ENCODE assay signal across 8 mouse cellular contexts in genomic region chr11:75486192-75486591, GRCm38 (mm10). TPM values are rescaled to one million over a fixed set of nuclear protein-coding genes. Genes with fewer than 3 reads are reported as not detected.
DNase-seq lines count a peak whose midpoint lies in the region; ATAC-seq lines count a peak whose summit lies in the region.

No protein-coding gene starts in this region.

- H3K4me1 ChIP-seq in liver, embryonic 11.5 days (replicated peaks; ENCODE audit: control insufficient read depth, insufficient read depth, low read length): peaks cover 6% of the 10 kb centered on the region
- peaks cover 18% of the 10 kb centered on the region for H3K4me1 ChIP-seq in forebrain, embryonic 15.5 days
- peaks cover 8% of the 10 kb centered on the region for H3K4me1 ChIP-seq in limb, embryonic 15.5 days
- peaks cover 10% of the 10 kb centered on the region for H3K4me1 ChIP-seq in stomach, embryonic 14.5 days (ENCODE audit: control insufficient read depth, insufficient read depth, low read length)

- H3K27me3 ChIP-seq in liver, embryonic 11.5 days (replicated peaks; ENCODE audit: control insufficient read depth, insufficient read depth, low read length): no peaks in the 10 kb centered on the region
- H3K27me3 ChIP-seq in forebrain, embryonic 15.5 days: no peaks in the 10 kb centered on the region; the same call in 1 of the 2 replicates
- H3K27me3 ChIP-seq in limb, embryonic 15.5 days: peaks cover 3% of the 10 kb centered on the region; the same call in 1 of the 2 replicates
- H3K27me3 ChIP-seq in stomach, embryonic 14.5 days (ENCODE audit: control insufficient read depth, insufficient read depth, low read length): no peaks in the 10 kb centered on the region

- peak overlapping the region; percentile 51 for H3K4me2 ChIP-seq in liver, embryonic 11.5 days
- peak overlapping the region; percentile 33 for H3K4me2 ChIP-seq in forebrain, embryonic 15.5 days (replicated peaks)
- H3K4me2 ChIP-seq in limb, embryonic 15.5 days: peak overlapping the region; percentile 22; the same call in 1 of the 2 replicates
- peak overlapping the region; percentile 28 for H3K4me2 ChIP-seq in stomach, embryonic 14.5 days (replicated peaks; ENCODE audit: low read depth, low read length)

- no peak overlapping the region for H3K9ac ChIP-seq in liver, embryonic 11.5 days (ENCODE audit: low read depth, low read length)
- H3K9ac ChIP-seq in forebrain, embryonic 15.5 days (replicated peaks): no peak overlapping the region
- no peak overlapping the region for H3K9ac ChIP-seq in limb, embryonic 15.5 days
- H3K9ac ChIP-seq in stomach, embryonic 14.5 days (replicated peaks; ENCODE audit: low read depth, low read length): no peak overlapping the region

- DNase-seq in liver, embryonic 11.5 days (ENCODE audit: low spot score): no peak
- DNase-seq in liver: no peak
- DNase-seq in ovary, adult 18-20 months (ENCODE audit: low spot score): no peak
- DNase-seq in testis, postnatal 14 days (ENCODE audit: low spot score): no peak
- DNase-seq in cerebellum, postnatal 36 days: no peak

- H3K9me3 ChIP-seq in liver, embryonic 11.5 days (ENCODE audit: control insufficient read depth, low read length): no peaks in the 10 kb centered on the region
- no peaks in the 10 kb centered on the region for H3K9me3 ChIP-seq in forebrain, embryonic 15.5 days
- H3K9me3 ChIP-seq in limb, embryonic 15.5 days: no peaks in the 10 kb centered on the region
- H3K9me3 ChIP-seq in stomach, embryonic 14.5 days (ENCODE audit: control insufficient read depth, low read depth, low read length): no peaks in the 10 kb centered on the region

- ATAC-seq in liver, embryonic 11.5 days (replicated peaks; ENCODE audit: low FRiP score): 0 out of 2 replicates have a peak, but pooled peaks have one; percentile 5
- ATAC-seq in forebrain, embryonic 15.5 days (replicated peaks): peak; percentile 51
- no peak for ATAC-seq in limb, embryonic 15.5 days (ENCODE audit: insufficient number of reproducible peaks, low FRiP score, low TSS enrichment, low read depth)
- ATAC-seq in stomach, embryonic 14.5 days (ENCODE audit: insufficient number of reproducible peaks, insufficient read depth, low FRiP score, low read depth): peak; percentile 17; the same call in 1 of the 2 replicates

- peak overlapping the region; percentile 99; the same call in 1 of the 2 replicates for H3K4me3 ChIP-seq in liver, embryonic 11.5 days (ENCODE audit: low read depth, low read length)
- peak overlapping the region; percentile 99 for H3K4me3 ChIP-seq in forebrain, embryonic 15.5 days
- H3K4me3 ChIP-seq in limb, embryonic 15.5 days: peak overlapping the region; percentile 90
- peak overlapping the region; percentile 72 for H3K4me3 ChIP-seq in stomach, embryonic 14.5 days (ENCODE audit: low read depth, low read length)

- 24% methylated on average over 3 of the region's 3 CpGs for WGBS in liver, embryonic 11.5 days
- WGBS in forebrain, embryonic 15.5 days: 21% methylated on average over 3 of the region's 3 CpGs
- WGBS in limb, embryonic 15.5 days: 22% methylated on average over 3 of the region's 3 CpGs
- 26% methylated on average over 3 of the region's 3 CpGs for WGBS in stomach, embryonic 14.5 days

- H3K27ac ChIP-seq in liver, embryonic 11.5 days (ENCODE audit: low read depth, low read length): no peak overlapping the region
- H3K27ac ChIP-seq in forebrain, embryonic 15.5 days (replicated peaks): peak overlapping the region; percentile 64
- no peak overlapping the region for H3K27ac ChIP-seq in limb, embryonic 15.5 days
- H3K27ac ChIP-seq in stomach, embryonic 14.5 days (ENCODE audit: low read length): no peak overlapping the region

- peaks cover 19% of the 10 kb centered on the region for H3K36me3 ChIP-seq in liver, embryonic 11.5 days (ENCODE audit: control insufficient read depth, insufficient read depth, low read length)
- H3K36me3 ChIP-seq in forebrain, embryonic 15.5 days: peaks cover 22% of the 10 kb centered on the region
- H3K36me3 ChIP-seq in limb, embryonic 15.5 days: peaks cover 21% of the 10 kb centered on the region
- peaks cover 25% of the 10 kb centered on the region for H3K36me3 ChIP-seq in stomach, embryonic 14.5 days (ENCODE audit: control insufficient read depth, insufficient read depth, low read length)

RNA-seq across cellular contexts. Expression of gene Prpf8, which starts 0.4 kb away (rescaled TPM):
- polyA plus RNA-seq in liver, embryonic 11.5 days (2014; fragmentation: Nextera tagmentation; extraction: Ambion mirVana): 105 and 119 TPM in 2 replicates
- polyA plus RNA-seq in forebrain, embryonic 15.5 days (2015; fragmentation: Nextera tagmentation; extraction: Ambion mirVana): 55.0 and 58.3 TPM in 2 replicates
- 44.4 and 49.5 TPM in 2 replicates for polyA plus RNA-seq in limb, embryonic 15.5 days (2015; fragmentation: Nextera tagmentation; extraction: Ambion mirVana)
- polyA plus RNA-seq in stomach, embryonic 14.5 days (2014; fragmentation: Nextera tagmentation; extraction: Ambion mirVana): 79.7 and 79.8 TPM in 2 replicates

RNA-seq across cellular contexts. Expression of gene Rilp, which starts 23.7 kb away (rescaled TPM):
- polyA plus RNA-seq in liver, embryonic 11.5 days (2014; fragmentation: Nextera tagmentation; extraction: Ambion mirVana): 1.2 and 1.5 TPM in 2 replicates
- polyA plus RNA-seq in forebrain, embryonic 15.5 days (2015; fragmentation: Nextera tagmentation; extraction: Ambion mirVana): 0.71 and 0.72 TPM in 2 replicates
- 0.45 and 0.73 TPM in 2 replicates for polyA plus RNA-seq in limb, embryonic 15.5 days (2015; fragmentation: Nextera tagmentation; extraction: Ambion mirVana)
- 0.32 and 0.60 TPM in 2 replicates for polyA plus RNA-seq in stomach, embryonic 14.5 days (2014; fragmentation: Nextera tagmentation; extraction: Ambion mirVana)

RNA-seq across cellular contexts. Expression of gene Tlcd2, which starts 24.7 kb away (rescaled TPM):
- polyA plus RNA-seq in liver, embryonic 11.5 days (2014; fragmentation: Nextera tagmentation; extraction: Ambion mirVana): 29.8 and 33.0 TPM in 2 replicates
- 0.95 and 1.3 TPM in 2 replicates for polyA plus RNA-seq in forebrain, embryonic 15.5 days (2015; fragmentation: Nextera tagmentation; extraction: Ambion mirVana)
- 28.2 and 30.8 TPM in 2 replicates for polyA plus RNA-seq in limb, embryonic 15.5 days (2015; fragmentation: Nextera tagmentation; extraction: Ambion mirVana)
- polyA plus RNA-seq in stomach, embryonic 14.5 days (2014; fragmentation: Nextera tagmentation; extraction: Ambion mirVana): 23.3 and 26.3 TPM in 2 replicates

RNA-seq across cellular contexts. Expression of gene Scarf1, which starts 27.1 kb away (rescaled TPM):
- polyA plus RNA-seq in liver, embryonic 11.5 days (2014; fragmentation: Nextera tagmentation; extraction: Ambion mirVana): 7.0 and 7.8 TPM in 2 replicates
- polyA plus RNA-seq in forebrain, embryonic 15.5 days (2015; fragmentation: Nextera tagmentation; extraction: Ambion mirVana): 3.1 and 3.3 TPM in 2 replicates
- polyA plus RNA-seq in limb, embryonic 15.5 days (2015; fragmentation: Nextera tagmentation; extraction: Ambion mirVana): 7.1 and 8.2 TPM in 2 replicates
- polyA plus RNA-seq in stomach, embryonic 14.5 days (2014; fragmentation: Nextera tagmentation; extraction: Ambion mirVana): 4.8 and 5.4 TPM in 2 replicates

RNA-seq across cellular contexts. Expression of gene Wdr81, which starts 31.7 kb away (rescaled TPM):
- 21.8 and 21.9 TPM in 2 replicates for polyA plus RNA-seq in liver, embryonic 11.5 days (2014; fragmentation: Nextera tagmentation; extraction: Ambion mirVana)
- polyA plus RNA-seq in forebrain, embryonic 15.5 days (2015; fragmentation: Nextera tagmentation; extraction: Ambion mirVana): 7.7 and 8.2 TPM in 2 replicates
- 5.8 and 6.5 TPM in 2 replicates for polyA plus RNA-seq in limb, embryonic 15.5 days (2015; fragmentation: Nextera tagmentation; extraction: Ambion mirVana)
- polyA plus RNA-seq in stomach, embryonic 14.5 days (2014; fragmentation: Nextera tagmentation; extraction: Ambion mirVana): 4.6 and 5.1 TPM in 2 replicates

Comparison
In these comparisons a context has a peak if more than half of its experiments do, and no peak if none do; other contexts are left out.
1. RNA of gene Tlcd2, which starts 24.7 kb away (polyA plus RNA-seq): 29.8 to 33.0 TPM in liver, embryonic 11.5 days, 28.2 to 30.8 TPM in limb, embryonic 15.5 days and 23.3 to 26.3 TPM in stomach, embryonic 14.5 days; 0.95 to 1.3 TPM in forebrain, embryonic 15.5 days; every median in the first group is over 10 times any median in the second.
2. Peak in every context shown above with its lines, with median percentiles within 50 percentile points of each other: H3K4me2 ChIP-seq and H3K4me3 ChIP-seq.